Mouse (Mus musculus) megakaryocyte, embryonic 14.5 days (primary cell): ENCODE results near the gene Ralgapb. TPM values are rescaled to one million over a fixed set of nuclear protein-coding genes. Genes with fewer than 3 reads are reported as not detected.

Source experiments
- H3K27me3 ChIP-seq: replicated peaks from 2 replicates; pipeline ENCODE3; 2012; ENCODE audit warnings: inconsistent platforms
- H3K36me3 ChIP-seq: replicated peaks from 2 replicates; pipeline ENCODE3; 2012; ENCODE audit warnings: low read length, inconsistent platforms, mixed read lengths
- H3K4me1 ChIP-seq: 2 replicates; pipeline ENCODE4 v1.6.1; 2012; ENCODE audit warnings: inconsistent platforms
- H3K4me3 ChIP-seq: replicated peaks from 2 replicates; pipeline ENCODE3; 2012; ENCODE audit warnings: moderate library complexity, mild to moderate bottlenecking, inconsistent platforms
- H3K9me3 ChIP-seq: 2 replicates; pipeline ENCODE4 v1.6.1; 2012; ENCODE audit warnings: inconsistent platforms
- FLI1 ChIP-seq: IDR thresholded peaks from 2 replicates; pipeline ENCODE4 v1.6.1; 2012; ENCODE audit warnings: low read length, inconsistent platforms, mixed read lengths
- GATA1 ChIP-seq: IDR thresholded peaks from 3 replicates; pipeline ENCODE4 v1.6.1; 2012; ENCODE audit warnings: mixed read lengths, low read length, inconsistent platforms, borderline replicate concordance
- polyA plus RNA-seq: library from polyadenylated mRNA; stranded (reverse); fragments of >175 nt; gene quantifications from 2 replicates; pipeline ENCODE4 v1.2.3, GENCODE M21; 2012; ENCODE audit warnings: low replicate concordance; ENCODE audit not compliant: insufficient read depth

Ralgapb gene
- polyA plus RNA-seq, 1 experiment, result 1.7 TPM

DNA sequence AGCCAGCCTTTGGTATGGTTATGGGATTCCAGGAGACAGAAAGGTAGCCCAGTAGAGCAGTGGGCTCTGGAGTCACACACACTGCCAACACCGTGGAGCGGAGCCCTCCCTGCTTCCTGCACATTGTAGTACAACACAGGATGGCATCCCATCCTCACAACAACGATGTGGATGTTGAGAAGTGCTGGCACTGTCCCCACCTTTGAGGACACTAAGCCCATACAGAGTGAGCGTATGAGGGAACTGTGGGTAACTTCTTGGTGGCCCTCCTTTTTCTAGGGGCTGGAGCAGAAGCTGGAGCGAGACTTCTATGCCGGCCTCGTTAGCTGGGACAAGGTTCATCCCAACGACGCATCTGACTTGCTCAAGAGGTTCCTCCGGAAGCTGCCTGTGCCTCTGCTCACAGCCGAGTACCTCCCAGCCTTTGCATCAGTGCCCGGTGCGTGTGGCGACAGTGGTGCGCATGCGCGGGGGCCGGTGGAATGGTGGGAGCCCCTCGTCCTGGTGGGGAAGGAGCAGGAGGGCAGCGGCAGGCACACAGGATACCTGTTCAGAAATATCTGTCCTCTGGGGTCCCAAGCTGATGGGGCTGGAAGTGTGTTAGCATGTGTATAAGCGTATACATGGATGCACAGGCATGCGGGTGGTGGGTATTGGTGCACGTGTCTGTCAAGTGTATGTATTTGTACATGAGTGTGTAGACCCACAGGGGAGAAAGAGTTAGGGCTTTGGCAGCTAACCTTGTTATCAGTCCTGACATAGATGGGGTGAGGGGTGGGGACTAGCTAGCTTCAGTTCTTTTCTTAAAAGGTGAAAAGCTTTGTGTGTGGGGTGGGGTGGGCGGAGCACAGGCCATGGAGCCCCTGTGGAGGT lies 130.0 kb downstream of the Ralgapb start:
- H3K4me1 ChIP-seq, result no peaks in the 10 kb centered on the region; the same call in 1 of the 2 replicates
- no peak overlapping the region for H3K4me3 ChIP-seq
- TF ChIP-seq GATA1 (no peak), FLI1 (no peak)
- H3K9me3 ChIP-seq, result no peaks in the 10 kb centered on the region
- H3K36me3 ChIP-seq, result no peaks in the 10 kb centered on the region
- peaks cover 49% of the 10 kb centered on the region for H3K27me3 ChIP-seq

DNA sequence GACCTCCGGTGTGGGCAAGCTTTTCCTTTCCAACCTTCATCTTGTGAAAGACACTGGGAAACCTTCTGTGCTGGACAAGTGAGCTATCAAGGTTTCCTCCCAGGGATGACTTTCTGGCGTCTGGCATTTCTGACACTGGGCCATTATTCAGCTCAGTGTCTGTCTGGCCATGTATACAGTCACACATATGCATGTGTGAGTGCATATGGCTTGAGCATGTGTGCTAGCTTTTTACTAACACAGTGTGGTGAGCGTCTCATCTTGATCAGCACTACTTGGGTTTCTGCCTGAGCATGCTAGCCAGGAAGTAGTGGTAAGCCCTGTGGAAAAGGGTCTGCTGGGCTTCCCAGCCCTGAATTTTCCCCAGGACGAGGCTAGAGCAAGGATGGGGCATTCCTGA lies 131.6 kb downstream of the Ralgapb start:
- peaks cover 5% of the 10 kb centered on the region; the same call in 1 of the 2 replicates for H3K9me3 ChIP-seq
- no peaks in the 10 kb centered on the region for H3K36me3 ChIP-seq
- no peaks in the 10 kb centered on the region; the same call in 1 of the 2 replicates for H3K4me1 ChIP-seq
- TF ChIP-seq FLI1, result no peak
- no peak for TF ChIP-seq GATA1
- peaks cover 56% of the 10 kb centered on the region for H3K27me3 ChIP-seq
- H3K4me3 ChIP-seq, result no peak overlapping the region

DNA sequence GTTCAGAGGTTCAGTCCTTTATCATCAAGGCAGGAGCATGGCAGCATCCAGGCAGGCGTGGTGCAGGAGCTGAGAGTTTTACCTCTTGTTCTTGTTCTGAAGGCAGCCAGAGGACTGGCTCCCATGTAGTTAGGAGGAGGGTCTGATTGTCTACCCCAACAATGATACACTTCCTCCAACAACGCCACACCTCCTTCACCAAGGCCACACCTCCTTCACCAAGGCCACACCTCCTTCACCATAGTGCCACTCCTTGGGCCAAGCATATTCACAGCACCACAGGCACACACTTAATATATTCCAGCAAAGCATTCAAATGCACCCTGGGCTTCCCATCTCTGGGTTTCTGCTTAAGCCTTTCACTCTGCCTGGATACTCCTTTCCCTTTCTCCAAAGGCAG lies 135.6 kb downstream of the Ralgapb start:
- TF ChIP-seq GATA1 (no peak), FLI1 (no peak)
- peaks cover 5% of the 10 kb centered on the region; the same call in 1 of the 2 replicates for H3K9me3 ChIP-seq
- H3K4me3 ChIP-seq, result no peak overlapping the region
- peaks cover 11% of the 10 kb centered on the region; the same call in 1 of the 2 replicates for H3K4me1 ChIP-seq
- H3K36me3 ChIP-seq, result no peaks in the 10 kb centered on the region
- peaks cover 64% of the 10 kb centered on the region for H3K27me3 ChIP-seq

DNA sequence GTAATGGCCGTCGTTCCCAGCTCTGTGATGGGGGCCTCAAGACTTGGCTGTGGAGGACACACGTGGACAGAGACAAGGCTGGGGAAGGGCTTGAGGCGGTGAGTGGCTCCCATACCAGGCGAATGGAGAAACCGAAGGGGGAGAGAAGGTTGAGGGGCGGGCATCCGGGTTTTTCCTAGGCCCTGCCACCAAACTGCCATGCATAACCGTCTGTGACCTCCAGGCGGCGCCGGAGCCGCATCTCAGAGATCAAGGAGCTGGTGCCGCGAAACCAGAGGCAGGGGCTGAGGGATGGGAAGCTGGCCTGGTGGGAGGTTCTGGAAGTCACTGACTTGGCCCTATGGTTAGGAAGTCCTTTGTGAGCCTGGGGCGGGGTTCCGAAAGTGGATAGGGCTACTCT lies 137.1 kb downstream of the Ralgapb start:
- no peak for TF ChIP-seq GATA1
- Histone ChIP-seq H3K4me1 (peaks cover 11% of the 10 kb centered on the region; the same call in 1 of the 2 replicates), H3K4me3 (peak overlapping the region; percentile 35), H3K9me3 (peaks cover 5% of the 10 kb centered on the region; the same call in 1 of the 2 replicates), H3K36me3 (no peaks in the 10 kb centered on the region), H3K27me3 (peaks cover 69% of the 10 kb centered on the region)

Other genes with a start within 250 kb of the Ralgapb start
- not detected in 2 replicates for gene D630003M21Rik, start 180.6 kb upstream of the Ralgapb start, polyA plus RNA-seq
- gene Bpi, start 151.8 kb upstream of the Ralgapb start, polyA plus RNA-seq, result not detected in 2 replicates
- 2.3 and 8.8 TPM in 2 replicates for gene Lbp, start 103.4 kb upstream of the Ralgapb start, polyA plus RNA-seq
- not detected in 2 replicates for gene Snhg11, start 34.2 kb upstream of the Ralgapb start, polyA plus RNA-seq
- gene Adig, start 92.8 kb downstream of the Ralgapb start, polyA plus RNA-seq, result 0.37 TPM in 1 of 2 replicates, not detected in the other
- not detected in 2 replicates for gene Arhgap40, start 102.9 kb downstream of the Ralgapb start, polyA plus RNA-seq
- 1.6 and 1.9 TPM in 2 replicates for gene Slc32a1, start 200.9 kb downstream of the Ralgapb start, polyA plus RNA-seq
- 2.1 and 5.7 TPM in 2 replicates for gene Actr5, start 215.0 kb downstream of the Ralgapb start, polyA plus RNA-seq